Mouse (Mus musculus): Measurements from ENCODE around the gene Dzank1. TPM values are rescaled to one million over a fixed set of nuclear protein-coding genes. Genes with fewer than 3 reads are reported as not detected.

Gene Dzank1
- total RNA-seq, 2 experiments from 2014 or later = 0.59 to 0.60 TPM

Other genes starting within 250 kb of the Dzank1 start
- gene Ovol2, start 195.3 kb downstream of the Dzank1 start, total RNA-seq (2021) = not detected
- gene Kat14, start 158.4 kb downstream of the Dzank1 start, total RNA-seq (2021) = 10 to 100 TPM; 27.4 to 27.5 TPM
- 10 to 100 TPM in 1 of 2 experiments, 1 to 10 TPM in 1; 8.8 to 10.7 TPM for gene Pet117, start 158.4 kb downstream of the Dzank1 start, total RNA-seq (2021)
- gene Polr3f, start 304 bp upstream of the Dzank1 start, total RNA-seq (2021) = 10 to 100 TPM; 10.8 to 11.3 TPM
- 10 to 100 TPM; 10.6 to 13.1 TPM for gene Rbbp9, start 23.5 kb upstream of the Dzank1 start, total RNA-seq (2021)
- gene Sec23b, start 28.8 kb upstream of the Dzank1 start, total RNA-seq (2021) = 10 to 100 TPM; 18.9 to 22.2 TPM
- gene Smim26, start 66.6 kb upstream of the Dzank1 start, total RNA-seq (2021) = 100 to 1,000 TPM; 103 to 108 TPM
- 10 to 100 TPM; 18.4 to 19.9 TPM for gene Dtd1, start 72.5 kb upstream of the Dzank1 start, total RNA-seq (2021)